Mouse (Mus musculus): ENCODE measurements around the gene Adgb. TPM values are rescaled to one million over a fixed set of nuclear protein-coding genes. Genes with fewer than 3 reads are reported as not detected.

The Adgb gene
- polyA plus RNA-seq, 1 experiment from 2014 or later: 1.3 TPM

DNA sequence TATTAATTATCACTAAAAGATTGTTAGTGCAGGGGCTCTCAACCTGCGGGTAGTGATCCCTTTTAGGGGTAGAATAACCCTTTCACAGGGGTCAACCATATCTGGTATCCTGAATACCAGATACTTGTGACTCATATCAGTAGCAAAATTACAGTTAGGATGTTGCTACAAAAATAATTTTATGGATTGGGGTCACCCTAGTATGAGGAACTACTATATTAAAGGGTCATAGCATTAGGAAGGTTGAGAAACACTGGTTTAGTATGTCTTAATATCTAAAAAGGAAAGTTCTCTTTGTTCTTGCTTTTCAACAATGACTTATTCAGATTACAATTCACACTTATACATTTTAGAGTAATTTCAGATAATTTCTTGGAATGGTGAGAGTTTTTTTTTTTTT is 108.1 kb downstream of the Adgb start:
- Histone ChIP-seq H3K9ac (replicated peaks; ENCODE audit: low read depth) (no peak overlapping the region), H3K36me3 (ENCODE audit: insufficient read depth, low read length) (no peaks in the 10 kb centered on the region), H3K9me3 (ENCODE audit: low read length) (no peaks in the 10 kb centered on the region), H3K4me3 (ENCODE audit: low read depth, low read length) (no peak overlapping the region), H3K27me3 (replicated peaks; ENCODE audit: insufficient read depth, low read length) (no peaks in the 10 kb centered on the region), H3K27ac (ENCODE audit: low read length) (no peak overlapping the region), H3K4me1 (ENCODE audit: insufficient read depth, low read depth, low read length) (no peaks in the 10 kb centered on the region), H3K4me2 (replicated peaks; ENCODE audit: low read depth, low read length) (no peak overlapping the region)
- DNase-seq (ENCODE audit: low spot score) (no peak), ATAC-seq (no peak)
- WGBS: 67% methylated on average over 1 of the region's 1 CpGs
- no peak for TF ChIP-seq CTCF (IDR thresholded peaks at IDR 0.05)
- TF ChIP-seq EP300 (IDR thresholded peaks at IDR 0.05): no peak

GRCm38 (mm10) chr10:10355605-10356227 is 116.4 kb downstream of the Adgb start:
- Histone ChIP-seq H3K4me1 (ENCODE audit: insufficient read depth, low read depth, low read length) (no peaks in the 10 kb centered on the region), H3K9me3 (ENCODE audit: low read length) (no peaks in the 10 kb centered on the region), H3K4me3 (ENCODE audit: low read depth, low read length) (no peak overlapping the region), H3K27me3 (replicated peaks; ENCODE audit: insufficient read depth, low read length) (no peaks in the 10 kb centered on the region), H3K9ac (replicated peaks; ENCODE audit: low read depth) (no peak overlapping the region), H3K4me2 (replicated peaks; ENCODE audit: low read depth, low read length) (no peak overlapping the region), H3K36me3 (ENCODE audit: insufficient read depth, low read length) (no peaks in the 10 kb centered on the region), H3K27ac (ENCODE audit: low read length) (no peak overlapping the region)
- 9% methylated on average over 3 of the region's 3 CpGs for WGBS
- peak; percentile 32 for DNase-seq (ENCODE audit: low spot score)
- no peak for TF ChIP-seq EP300 (IDR thresholded peaks at IDR 0.05)
- TF ChIP-seq CTCF (IDR thresholded peaks at IDR 0.05): peak; percentile 52
- peak; percentile 30; the same call in 1 of the 2 replicates for ATAC-seq

DNA sequence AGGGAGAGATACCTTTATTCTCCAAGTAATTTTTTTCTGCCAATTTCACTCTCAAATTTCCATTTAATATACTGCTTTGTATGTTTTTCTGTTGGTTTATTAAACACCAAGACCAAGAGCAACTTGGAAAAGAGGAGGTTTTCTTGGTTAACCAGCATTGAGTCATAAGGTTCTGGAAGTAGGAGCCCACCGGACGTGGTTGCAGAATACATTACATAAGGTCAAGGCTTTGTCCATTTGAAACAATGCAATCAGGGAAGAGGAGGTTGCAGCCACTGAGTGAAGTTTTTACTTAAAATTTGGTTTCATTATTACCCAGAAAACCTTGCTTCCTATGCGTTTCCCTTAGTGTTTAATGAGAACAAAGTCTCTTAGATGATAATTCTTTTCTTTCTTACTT is 119.9 kb downstream of the Adgb start:
- Histone ChIP-seq H3K27me3 (replicated peaks; ENCODE audit: insufficient read depth, low read length) (no peaks in the 10 kb centered on the region), H3K4me1 (ENCODE audit: insufficient read depth, low read depth, low read length) (no peaks in the 10 kb centered on the region), H3K9me3 (ENCODE audit: low read length) (no peaks in the 10 kb centered on the region), H3K9ac (replicated peaks; ENCODE audit: low read depth) (no peak overlapping the region), H3K4me2 (replicated peaks; ENCODE audit: low read depth, low read length) (no peak overlapping the region), H3K36me3 (ENCODE audit: insufficient read depth, low read length) (no peaks in the 10 kb centered on the region), H3K4me3 (ENCODE audit: low read depth, low read length) (no peak overlapping the region), H3K27ac (ENCODE audit: low read length) (no peak overlapping the region)
- no peak for TF ChIP-seq CTCF (IDR thresholded peaks at IDR 0.05)
- no peak for TF ChIP-seq EP300 (IDR thresholded peaks at IDR 0.05)
- WGBS: 78% methylated on average over 3 of the region's 3 CpGs
- ATAC-seq (no peak), DNase-seq (ENCODE audit: low spot score) (no peak)

DNA sequence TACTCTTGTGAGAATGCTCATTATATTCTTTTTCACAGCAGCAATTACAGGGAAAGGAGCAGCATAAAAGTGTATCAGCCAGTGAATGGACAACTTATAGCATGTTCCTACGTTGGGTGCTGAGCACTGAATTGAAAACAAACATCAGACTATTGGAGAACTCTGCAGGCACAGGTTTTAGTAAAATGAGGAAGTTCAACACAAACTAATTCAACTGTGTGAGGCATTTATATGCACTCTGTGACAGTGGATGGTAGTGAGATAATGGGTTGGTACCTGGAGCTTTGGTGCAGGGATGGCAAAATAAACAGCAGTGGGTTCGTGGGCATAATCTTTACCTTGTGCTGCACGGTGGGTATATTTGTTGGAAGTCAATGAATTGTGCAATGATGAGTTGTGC is 121.6 kb downstream of the Adgb start:
- Histone ChIP-seq H3K4me2 (replicated peaks; ENCODE audit: low read depth, low read length) (no peak overlapping the region), H3K9ac (replicated peaks; ENCODE audit: low read depth) (no peak overlapping the region), H3K27me3 (replicated peaks; ENCODE audit: insufficient read depth, low read length) (no peaks in the 10 kb centered on the region), H3K4me3 (ENCODE audit: low read depth, low read length) (no peak overlapping the region), H3K4me1 (ENCODE audit: insufficient read depth, low read depth, low read length) (no peaks in the 10 kb centered on the region), H3K36me3 (ENCODE audit: insufficient read depth, low read length) (no peaks in the 10 kb centered on the region), H3K27ac (ENCODE audit: low read length) (no peak overlapping the region), H3K9me3 (ENCODE audit: low read length) (no peaks in the 10 kb centered on the region)
- ATAC-seq (no peak), DNase-seq (ENCODE audit: low spot score) (no peak)
- TF ChIP-seq EP300 (IDR thresholded peaks at IDR 0.05) (no peak), CTCF (IDR thresholded peaks at IDR 0.05) (no peak)
- WGBS: 88% methylated on average over 3 of the region's 3 CpGs

GRCm38 (mm10) chr10:10343930-10344329 is 128.2 kb downstream of the Adgb start:
- ATAC-seq: no peak
- Histone ChIP-seq H3K9me3 (ENCODE audit: low read length) (no peaks in the 10 kb centered on the region), H3K27ac (ENCODE audit: low read length) (no peak overlapping the region), H3K4me1 (ENCODE audit: insufficient read depth, low read depth, low read length) (no peaks in the 10 kb centered on the region), H3K4me2 (replicated peaks; ENCODE audit: low read depth, low read length) (no peak overlapping the region), H3K27me3 (replicated peaks; ENCODE audit: insufficient read depth, low read length) (no peaks in the 10 kb centered on the region), H3K9ac (replicated peaks; ENCODE audit: low read depth) (no peak overlapping the region), H3K4me3 (ENCODE audit: low read depth, low read length) (no peak overlapping the region), H3K36me3 (ENCODE audit: insufficient read depth, low read length) (no peaks in the 10 kb centered on the region)
- DNase-seq (ENCODE audit: low spot score): no peak
- WGBS: 87% methylated on average over 3 of the region's 3 CpGs
- TF ChIP-seq CTCF (IDR thresholded peaks at IDR 0.05) (no peak), EP300 (IDR thresholded peaks at IDR 0.05) (no peak)

DNA sequence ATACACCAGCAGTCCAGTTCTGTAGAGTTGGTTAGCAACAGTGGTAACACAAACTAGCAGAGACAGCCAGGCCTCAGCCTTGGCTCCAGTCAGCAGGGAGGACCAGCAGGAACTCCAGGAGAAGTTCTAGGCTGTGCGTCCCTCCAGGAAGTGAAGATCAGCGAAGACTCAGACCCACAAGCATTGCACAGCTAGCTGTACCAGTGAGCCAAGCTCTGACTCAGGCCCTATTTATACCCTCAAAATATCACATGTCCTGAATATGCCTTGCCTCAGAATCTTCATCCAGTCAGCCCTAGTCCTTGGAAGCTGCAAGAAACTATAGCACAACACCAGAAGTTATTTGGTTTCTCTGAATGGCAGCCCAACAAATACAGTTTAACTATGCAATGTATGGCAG is 146.6 kb downstream of the Adgb start:
- H3K36me3 ChIP-seq (ENCODE audit: insufficient read depth, low read length): no peaks in the 10 kb centered on the region

DNA sequence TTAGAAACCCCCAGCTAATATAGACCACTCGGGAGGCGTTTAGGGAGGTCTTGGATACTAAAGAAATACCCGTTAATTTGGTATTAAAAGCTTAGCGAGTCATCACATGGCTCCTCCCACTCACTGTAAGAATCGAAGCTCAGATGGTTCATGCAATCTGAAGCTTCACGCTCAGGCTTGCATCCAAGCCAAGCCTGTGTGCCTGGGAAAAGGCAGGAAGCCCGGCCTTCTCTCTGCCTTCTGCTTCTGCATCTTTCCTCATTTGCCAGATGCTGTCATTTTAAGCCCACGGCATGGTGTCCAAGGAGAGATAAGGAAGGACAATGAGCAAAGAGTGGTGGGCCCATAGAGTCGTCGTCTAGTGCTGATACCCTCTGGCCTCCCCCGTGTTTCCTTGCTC is 149.2 kb downstream of the Adgb start:
- ATAC-seq: no peak
- DNase-seq (ENCODE audit: low spot score): no peak

More for the DNA sequence above, 146.6 kb downstream of the Adgb start:
- no peak overlapping the region for H3K27ac ChIP-seq (ENCODE audit: low read length)
- no peak overlapping the region for H3K4me3 ChIP-seq (ENCODE audit: low read depth, low read length)
- WGBS: 78% methylated on average over 2 of the region's 2 CpGs
- ATAC-seq (no peak), DNase-seq (ENCODE audit: low spot score) (no peak)
- H3K4me1 ChIP-seq (ENCODE audit: insufficient read depth, low read depth, low read length): no peaks in the 10 kb centered on the region
- no peaks in the 10 kb centered on the region for H3K9me3 ChIP-seq (ENCODE audit: low read length)
- no peaks in the 10 kb centered on the region for H3K27me3 ChIP-seq (replicated peaks; ENCODE audit: insufficient read depth, low read length)
- H3K9ac ChIP-seq (replicated peaks; ENCODE audit: low read depth): no peak overlapping the region
- no peak for TF ChIP-seq EP300 (IDR thresholded peaks at IDR 0.05)
- no peak for TF ChIP-seq CTCF (IDR thresholded peaks at IDR 0.05)
- H3K4me2 ChIP-seq (replicated peaks; ENCODE audit: low read depth, low read length): no peak overlapping the region

More for the DNA sequence above, 149.2 kb downstream of the Adgb start:
- Histone ChIP-seq H3K9ac (replicated peaks; ENCODE audit: low read depth) (no peak overlapping the region), H3K4me2 (replicated peaks; ENCODE audit: low read depth, low read length) (no peak overlapping the region), H3K4me1 (ENCODE audit: insufficient read depth, low read depth, low read length) (no peaks in the 10 kb centered on the region), H3K9me3 (ENCODE audit: low read length) (no peaks in the 10 kb centered on the region), H3K36me3 (ENCODE audit: insufficient read depth, low read length) (no peaks in the 10 kb centered on the region), H3K27ac (ENCODE audit: low read length) (no peak overlapping the region), H3K27me3 (replicated peaks; ENCODE audit: insufficient read depth, low read length) (no peaks in the 10 kb centered on the region), H3K4me3 (ENCODE audit: low read depth, low read length) (no peak overlapping the region)
- 60% methylated on average over 11 of the region's 11 CpGs for WGBS
- TF ChIP-seq EP300 (IDR thresholded peaks at IDR 0.05) (no peak), CTCF (IDR thresholded peaks at IDR 0.05) (no peak)

Measured in lung, postnatal 0 days (tissue).